Comparison of ENCODE assay signal across 19 mouse cellular contexts in the genomic region with DNA sequence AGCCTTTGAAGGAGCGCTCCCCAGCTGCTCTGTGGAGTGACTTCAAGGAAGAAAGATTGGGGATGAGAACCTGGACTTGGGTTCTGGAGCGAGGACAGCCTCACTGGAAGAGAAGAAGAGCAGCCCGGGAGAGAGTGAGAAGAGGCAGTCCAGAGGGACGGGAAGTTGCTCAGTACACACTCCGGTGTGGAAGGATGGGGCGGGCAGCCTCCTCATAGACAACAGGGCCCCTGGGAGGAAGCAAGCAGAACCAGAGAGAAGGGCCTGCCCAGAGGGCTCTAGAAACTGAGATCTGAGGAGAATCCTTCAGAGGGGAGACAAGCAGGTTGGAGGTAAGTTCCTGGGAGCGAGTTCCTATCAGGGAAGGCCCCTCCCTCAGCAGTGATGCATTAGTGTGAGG. TPM values are rescaled to one million over a fixed set of nuclear protein-coding genes. Genes with fewer than 3 reads are reported as not detected.
DNase-seq lines count a peak whose midpoint lies in the region; ATAC-seq lines count a peak whose summit lies in the region.
"Had no signal": no experiment of that assay in that cellular context is flagged by ENCODE, and none has a peak within 500 bp of the region (broad histone marks: within the 10 kb centered on the region; RNA-seq: fewer than 3 reads in every experiment).

No protein-coding gene starts in this region.

- no peak overlapping the region for H3K4me3 ChIP-seq in midbrain, embryonic 10.5 days
- no peak overlapping the region for H3K4me3 ChIP-seq in midbrain, embryonic 15.5 days
- H3K4me3 ChIP-seq in liver, embryonic 13.5 days (replicated peaks): no peak overlapping the region
- H3K4me3 ChIP-seq: forebrain, embryonic 12.5 days; limb, embryonic 12.5 days; lung, embryonic 15.5 days; neural tube, embryonic 12.5 days had no signal

- no peaks in the 10 kb centered on the region for H3K36me3 ChIP-seq in midbrain, embryonic 10.5 days
- no peaks in the 10 kb centered on the region for H3K36me3 ChIP-seq in midbrain, embryonic 15.5 days (replicated peaks)
- peaks cover 33% of the 10 kb centered on the region for H3K36me3 ChIP-seq in liver, embryonic 13.5 days
- H3K36me3 ChIP-seq: forebrain, embryonic 12.5 days; limb, embryonic 12.5 days; lung, embryonic 15.5 days; neural tube, embryonic 12.5 days had no signal

- no peak overlapping the region for H3K4me2 ChIP-seq in midbrain, embryonic 15.5 days
- H3K4me2 ChIP-seq in liver, embryonic 13.5 days: peak overlapping the region; percentile 38; the same call in 1 of the 2 replicates
- H3K4me2 ChIP-seq: forebrain, embryonic 12.5 days; heart, embryonic 11.5 days; limb, embryonic 12.5 days; lung, embryonic 15.5 days; neural tube, embryonic 12.5 days had no signal

- no peak for ATAC-seq in midbrain, embryonic 15.5 days (replicated peaks)
- no peak for ATAC-seq in liver, embryonic 13.5 days (ENCODE audit: low read depth)
- ATAC-seq in monocyte, adult 5-6 weeks (replicated peaks; ENCODE audit: insufficient number of reproducible peaks, low FRiP score, low TSS enrichment, poor library complexity, severe bottlenecking): 0 out of 2 replicates have a peak, but pooled peaks have one; percentile 25
- ATAC-seq: inflammation-experienced regulatory T-cells, adult 6 months had no signal

- H3K27me3 ChIP-seq in midbrain, embryonic 10.5 days (ENCODE audit: low read depth, poor library complexity, severe bottlenecking): no peaks in the 10 kb centered on the region
- no peaks in the 10 kb centered on the region for H3K27me3 ChIP-seq in midbrain, embryonic 15.5 days (replicated peaks)
- H3K27me3 ChIP-seq in liver, embryonic 13.5 days: no peaks in the 10 kb centered on the region
- H3K27me3 ChIP-seq: forebrain, embryonic 12.5 days; limb, embryonic 12.5 days; lung, embryonic 15.5 days; neural tube, embryonic 12.5 days had no signal

- H3K27ac ChIP-seq in midbrain, embryonic 10.5 days (replicated peaks): peak overlapping the region; percentile 55; the same call in 1 of the 2 replicates
- H3K27ac ChIP-seq in midbrain, embryonic 15.5 days: no peak overlapping the region
- peak overlapping the region; percentile 99 for H3K27ac ChIP-seq in liver, embryonic 13.5 days
- H3K27ac ChIP-seq: forebrain, embryonic 12.5 days; kidney, postnatal 0 days; limb, embryonic 12.5 days; lung, embryonic 15.5 days; neural tube, embryonic 12.5 days; stomach, postnatal 0 days had no signal

- peaks cover 24% of the 10 kb centered on the region for H3K4me1 ChIP-seq in midbrain, embryonic 10.5 days
- peaks cover 7% of the 10 kb centered on the region; the same call in 1 of the 2 replicates for H3K4me1 ChIP-seq in midbrain, embryonic 15.5 days
- peaks cover 97% of the 10 kb centered on the region for H3K4me1 ChIP-seq in liver, embryonic 13.5 days (replicated peaks)

- peak; percentile 96 for DNase-seq in heart, adult 11 months
- DNase-seq in heart, postnatal 25 days (ENCODE audit: low spot score): no peak
- no peak for DNase-seq in midbrain, embryonic 10.5 days (ENCODE audit: low spot score)
- DNase-seq in liver, embryonic 13.5 days: no peak
- no peak for DNase-seq in B cell, adult 2 months
- DNase-seq in cerebellum, adult 11 months: no peak
- DNase-seq: adrenal gland, postnatal 10 days; cerebellum, adult 9-11 months; embryo, embryonic 11 days had no signal

- intact Hi-C loops in heart, postnatal 25 days (cut with DNase I): no loop called here

- no peak overlapping the region for H3K9ac ChIP-seq in midbrain, embryonic 15.5 days
- H3K9ac ChIP-seq in liver, embryonic 13.5 days: peak overlapping the region; percentile 49
- H3K9ac ChIP-seq: forebrain, embryonic 12.5 days; limb, embryonic 12.5 days; lung, embryonic 15.5 days; neural tube, embryonic 12.5 days had no signal

- WGBS in midbrain, embryonic 10.5 days: 78% methylated on average over 7 of the region's 7 CpGs
- WGBS in midbrain, embryonic 15.5 days: 72% methylated on average over 7 of the region's 7 CpGs
- 53% methylated on average over 7 of the region's 7 CpGs for WGBS in liver, embryonic 13.5 days (ENCODE audit: insufficient replicate concordance)

- no peaks in the 10 kb centered on the region for H3K9me3 ChIP-seq in midbrain, embryonic 10.5 days (replicated peaks)
- H3K9me3 ChIP-seq in midbrain, embryonic 15.5 days: no peaks in the 10 kb centered on the region
- H3K9me3 ChIP-seq in liver, embryonic 13.5 days (replicated peaks): no peaks in the 10 kb centered on the region
- H3K9me3 ChIP-seq: forebrain, embryonic 12.5 days; limb, embryonic 12.5 days; lung, embryonic 15.5 days; neural tube, embryonic 12.5 days had no signal

RNA-seq across cellular contexts. Expression of a gene that starts 20.4 kb away (rescaled TPM):
- 1 to 10 TPM; 7.6 to 7.9 TPM for total RNA-seq in heart, postnatal 25 days (2021)
- polyA plus RNA-seq in midbrain, embryonic 10.5 days (2016; fragmentation: Nextera tagmentation; extraction: Ambion mirVana): 12.0 and 16.8 TPM in 2 replicates
- polyA plus RNA-seq in midbrain, embryonic 15.5 days (2015; fragmentation: Nextera tagmentation; extraction: Ambion mirVana): 58.8 and 59.2 TPM in 2 replicates
- 49.3 and 56.2 TPM in 2 replicates for polyA plus RNA-seq in liver, embryonic 13.5 days (2015; fragmentation: Nextera tagmentation; extraction: Ambion mirVana)
- 81.6 to 108 TPM (median 90.0 TPM) in 3 replicates for total RNA-seq in monocyte, adult 5-6 weeks (2017)

RNA-seq across cellular contexts. Expression of a gene that starts 24.5 kb away (rescaled TPM):
- 10 to 100 TPM; 87.3 to 90.4 TPM for total RNA-seq in heart, postnatal 25 days (2021)
- 80.6 and 84.5 TPM in 2 replicates for polyA plus RNA-seq in midbrain, embryonic 10.5 days (2016; fragmentation: Nextera tagmentation; extraction: Ambion mirVana)
- polyA plus RNA-seq in midbrain, embryonic 15.5 days (2015; fragmentation: Nextera tagmentation; extraction: Ambion mirVana): 87.3 and 87.4 TPM in 2 replicates
- 38.1 and 43.2 TPM in 2 replicates for polyA plus RNA-seq in liver, embryonic 13.5 days (2015; fragmentation: Nextera tagmentation; extraction: Ambion mirVana)
- total RNA-seq in monocyte, adult 5-6 weeks (2017): 88.9 to 99.4 TPM (median 95.5 TPM) in 3 replicates
